Mouse (Mus musculus): ENCODE results near the gene Fndc5. TPM values are rescaled to one million over a fixed set of nuclear protein-coding genes. Genes with fewer than 3 reads are reported as not detected.
A peak's percentile ranks its signal among the peaks of the same experiment; 100 is the strongest.

The Fndc5 gene
- total RNA-seq, 2 experiments from 2014 or later, result 101 to 105 TPM

- no peak for DNase-seq
Measured at GRCm38 (mm10) chr4:129124652-129125146, 12.1 kb upstream of the Fndc5 start.

DNA sequence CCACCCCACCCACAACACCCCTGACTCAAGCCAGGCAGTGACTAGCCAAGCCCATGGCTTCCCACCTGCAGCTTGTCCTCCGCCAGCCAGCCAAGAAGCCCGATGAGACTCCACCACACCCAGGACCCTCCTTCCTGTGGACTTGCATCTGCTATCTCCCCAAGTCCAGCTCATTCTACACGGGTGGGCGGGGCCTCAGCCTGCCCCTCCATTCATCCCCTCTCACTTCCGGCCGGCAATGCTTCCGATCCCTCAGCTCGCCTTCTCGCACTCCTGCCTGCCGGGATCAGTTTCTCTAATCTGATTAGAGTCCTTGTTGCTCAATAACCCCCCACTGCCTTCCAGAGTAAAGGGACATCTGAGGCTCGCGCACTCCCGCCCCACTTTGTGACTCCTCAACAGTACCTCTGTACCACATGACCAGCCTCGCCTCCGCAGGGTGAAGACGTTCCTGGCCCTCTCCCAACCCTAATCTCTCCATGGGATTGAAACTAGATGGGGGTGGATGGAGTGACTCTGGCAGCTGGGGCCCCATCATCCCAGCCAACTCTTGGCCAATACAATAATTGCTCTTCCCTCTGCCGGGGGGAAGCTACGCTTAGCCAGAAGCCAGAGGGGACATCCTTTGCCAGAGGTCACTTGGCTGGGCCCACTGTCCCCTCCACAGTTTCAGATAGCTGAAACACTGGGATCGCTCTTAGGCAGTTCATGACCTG lies 10.9 kb upstream of the Fndc5 start:
- DNase-seq, result peak; percentile 50

GRCm38 (mm10) chr4:129128582-129129338 lies 8.0 kb upstream of the Fndc5 start:
- DNase-seq, result no peak

DNA sequence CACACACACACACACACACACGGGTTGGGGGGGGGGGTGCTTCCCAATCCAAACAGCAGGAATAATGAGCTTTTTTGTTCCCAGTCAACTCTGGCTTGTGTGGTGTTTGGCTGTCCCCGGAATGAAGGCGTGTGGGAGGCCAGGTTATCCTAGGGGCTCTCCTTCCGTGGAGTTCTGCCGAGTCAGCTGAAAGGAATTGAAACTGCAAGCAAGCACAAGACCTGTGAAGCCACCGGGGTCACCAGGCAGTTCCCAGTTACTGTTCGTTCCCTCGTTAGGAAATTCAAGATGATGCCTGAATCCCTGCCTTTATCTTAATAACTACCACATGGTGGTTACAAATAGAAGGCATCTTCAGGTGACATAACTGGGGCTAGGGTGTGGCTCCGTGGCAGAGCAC lies 7.4 kb upstream of the Fndc5 start:
- no peak for DNase-seq

DNA sequence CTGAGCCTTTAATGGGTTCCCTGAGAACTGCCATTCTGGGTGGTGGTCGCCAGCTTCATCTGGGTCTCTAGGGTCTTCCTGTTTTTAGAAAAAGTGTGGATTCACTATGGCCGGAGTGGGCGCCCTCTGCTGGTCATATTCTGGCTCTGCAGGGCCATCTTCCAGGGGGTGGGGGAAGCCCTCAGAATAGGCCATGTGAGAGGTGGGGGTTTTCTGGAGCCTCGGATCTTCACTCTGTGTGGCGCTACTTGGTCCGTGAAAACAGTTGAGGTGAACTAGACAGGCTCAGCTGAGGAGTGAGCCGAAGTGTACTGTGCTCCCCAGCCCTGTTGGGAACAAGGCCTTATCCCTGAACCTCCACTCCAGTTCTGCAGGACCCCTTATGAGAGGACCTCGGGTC lies 6.7 kb upstream of the Fndc5 start:
- DNase-seq, result peak; percentile 61

- no peak for DNase-seq
Measured at GRCm38 (mm10) chr4:129130755-129131303, 6.0 kb upstream of the Fndc5 start.

DNA sequence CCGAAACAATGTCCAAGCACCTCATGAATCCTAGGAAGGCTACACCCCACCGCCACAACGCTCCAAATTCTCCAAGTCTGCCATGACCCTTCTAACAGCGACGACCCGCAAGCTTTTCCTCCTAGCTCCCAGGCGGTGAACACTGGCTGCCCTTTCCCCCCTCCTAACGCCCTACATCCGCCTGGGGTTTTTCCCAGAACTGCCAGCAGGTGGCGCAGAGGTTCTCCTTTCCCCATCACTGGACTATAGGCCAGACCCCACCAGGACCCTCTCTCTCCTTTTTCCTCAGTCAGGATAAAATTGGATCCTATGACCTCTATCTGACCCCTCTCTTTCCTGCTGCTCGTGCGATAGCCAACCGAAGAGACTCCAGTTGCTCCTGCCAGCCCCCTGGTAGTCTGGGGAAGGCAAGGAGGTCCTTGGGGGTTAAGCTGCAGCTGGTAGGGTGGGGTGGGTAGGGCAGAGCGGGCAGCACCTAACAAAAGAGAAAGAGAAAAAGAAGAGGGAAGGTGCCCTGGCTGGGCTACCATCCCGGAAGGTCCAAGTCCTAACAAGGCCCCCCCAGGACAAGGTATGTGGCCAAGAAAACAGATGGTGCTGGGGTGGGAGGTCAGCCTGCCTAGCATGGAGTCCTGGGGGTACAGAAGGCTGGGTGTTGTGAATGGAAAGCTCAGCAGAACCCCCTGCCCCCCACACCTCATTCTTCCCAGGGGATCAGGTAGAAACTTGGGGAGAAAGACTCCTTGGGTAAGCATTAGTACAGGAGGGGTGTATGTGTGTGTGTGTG lies 1.8 kb upstream of the Fndc5 start:
- peak; percentile 89 for DNase-seq

GRCm38 (mm10) chr4:129135637-129136036 lies 1.2 kb upstream of the Fndc5 start:
- DNase-seq, result no peak

DNA sequence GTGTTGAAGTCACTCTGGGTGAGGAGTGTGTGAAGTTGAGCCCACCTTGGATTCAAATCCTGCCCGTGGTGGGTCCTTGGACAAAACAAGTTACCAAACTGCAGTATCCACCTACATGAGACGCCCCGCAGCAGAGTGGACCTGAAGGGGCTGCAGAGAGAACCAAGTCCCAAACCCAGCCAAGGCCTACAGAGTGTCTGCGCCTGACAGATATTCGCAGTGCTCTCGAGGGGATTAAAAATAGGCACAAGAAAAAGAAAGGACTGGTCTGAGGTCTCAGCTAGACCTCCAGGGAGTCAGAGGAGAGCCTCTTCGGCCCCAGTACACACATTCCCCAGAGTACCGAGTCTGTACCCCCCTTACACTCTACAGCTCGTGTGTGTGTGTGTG lies 615 bp upstream of the Fndc5 start:
- no peak for DNase-seq

GRCm38 (mm10) chr4:129137392-129138321 lies 858 bp downstream of the Fndc5 start:
- no peak for DNase-seq

DNA sequence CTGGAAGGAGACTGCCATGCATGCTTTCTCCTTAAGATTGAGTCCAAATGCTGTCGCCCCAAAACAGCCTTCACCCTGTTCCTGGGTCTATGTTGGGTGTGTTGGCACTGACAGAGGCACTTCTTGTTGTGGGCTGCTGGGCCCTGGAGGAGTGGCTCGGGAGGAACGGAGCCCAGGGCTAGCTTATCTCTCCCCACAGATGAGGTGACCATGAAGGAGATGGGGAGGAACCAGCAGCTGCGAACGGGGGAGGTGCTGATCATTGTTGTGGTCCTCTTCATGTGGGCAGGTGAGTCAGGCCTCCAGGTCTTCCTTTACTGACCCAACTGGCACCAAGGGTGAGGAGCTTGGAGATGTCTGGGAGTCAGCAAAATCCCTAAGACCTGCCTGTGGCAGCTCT lies 2.8 kb downstream of the Fndc5 start:
- DNase-seq, result no peak

- no peak for DNase-seq
Measured at GRCm38 (mm10) chr4:129140808-129141207, 4.0 kb downstream of the Fndc5 start.

DNA sequence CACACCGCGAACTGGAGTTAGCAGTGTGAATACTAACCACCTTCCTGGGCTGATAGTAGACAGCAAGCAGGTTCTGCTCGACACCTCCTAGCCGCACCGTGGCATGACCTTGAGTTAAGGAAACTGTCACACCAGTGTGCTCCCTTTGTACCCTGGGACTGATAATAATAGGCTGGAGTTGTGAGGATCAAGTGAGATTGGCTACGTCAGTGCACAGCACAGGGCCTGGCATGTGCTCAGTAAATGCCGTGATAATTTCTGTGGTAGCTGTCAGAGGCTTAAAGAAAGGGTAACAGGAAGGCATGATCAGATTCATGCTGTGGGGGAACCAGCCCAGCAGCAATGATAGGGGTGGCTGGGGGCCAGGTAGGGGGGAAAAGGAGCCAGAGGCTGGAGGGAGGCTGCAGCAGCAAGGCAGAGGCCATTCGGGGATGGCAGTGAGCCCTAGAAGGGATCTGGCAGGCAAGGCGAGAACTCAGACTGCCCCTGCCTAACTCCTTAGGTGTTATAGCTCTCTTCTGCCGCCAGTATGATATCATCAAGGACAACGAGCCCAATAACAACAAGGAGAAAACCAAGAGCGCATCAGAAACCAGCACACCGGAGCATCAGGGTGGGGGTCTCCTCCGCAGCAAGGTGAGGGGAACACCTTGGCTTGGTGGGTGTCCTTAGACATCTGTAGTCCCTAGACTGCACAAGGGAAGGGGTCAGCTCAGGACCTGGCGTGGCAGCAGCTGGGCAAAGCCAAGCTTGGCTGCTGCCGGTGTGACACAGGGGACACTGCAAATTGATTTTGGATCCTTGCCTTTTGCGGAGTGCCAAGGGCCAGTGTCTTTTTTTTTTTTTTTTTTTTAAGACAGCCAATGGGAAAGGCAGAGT lies 5.0 kb downstream of the Fndc5 start:
- peak; percentile 65 for DNase-seq

DNA sequence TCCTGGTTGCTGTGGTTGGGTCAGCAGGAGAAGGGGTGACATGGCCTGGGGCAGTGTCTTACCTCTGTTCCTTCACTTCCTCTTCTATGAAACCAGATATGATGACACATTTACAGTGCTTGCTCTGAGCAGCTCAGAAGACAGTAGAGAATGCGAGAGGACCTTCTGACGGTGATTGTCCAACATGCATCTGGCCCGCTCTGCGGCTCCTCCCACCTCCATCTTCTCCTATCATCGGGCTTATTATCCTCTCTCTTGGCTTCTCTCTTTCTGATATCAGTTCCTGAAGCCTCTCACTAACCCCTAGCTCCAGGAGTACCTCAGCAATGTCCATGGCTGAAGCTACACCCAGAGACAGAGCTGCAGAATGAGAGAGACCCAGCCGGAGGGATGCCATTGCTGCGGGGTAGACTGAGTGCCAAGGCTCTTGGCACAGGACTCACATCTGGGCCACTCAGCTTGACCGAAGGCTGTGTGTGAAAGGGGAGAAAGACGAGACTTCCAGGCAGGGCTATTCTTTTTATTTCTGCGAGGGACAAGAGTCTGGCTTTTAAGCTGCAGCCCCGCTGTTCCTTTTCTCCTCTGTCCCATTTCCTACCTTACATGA lies 5.7 kb downstream of the Fndc5 start:
- no peak for DNase-seq

DNA sequence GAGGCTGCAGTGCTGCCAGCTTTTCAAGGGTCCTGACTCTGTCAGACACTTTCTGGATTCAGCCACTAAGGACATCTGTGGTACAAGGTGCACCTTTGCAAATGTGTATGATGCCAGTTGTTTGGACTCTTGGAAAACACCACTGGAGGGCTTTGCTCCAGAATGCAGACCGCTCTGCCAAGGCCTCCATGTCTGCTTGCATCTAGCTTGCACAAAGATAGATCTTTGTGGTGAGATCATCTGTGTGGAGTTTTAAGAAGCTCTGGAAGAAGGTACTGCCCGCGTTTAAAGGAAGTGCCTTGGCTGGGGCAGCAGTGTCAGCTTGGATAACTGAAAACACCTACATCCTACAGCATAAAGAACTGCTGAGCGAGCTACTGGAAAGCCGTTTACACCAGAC lies 6.7 kb downstream of the Fndc5 start:
- no peak for DNase-seq

DNA sequence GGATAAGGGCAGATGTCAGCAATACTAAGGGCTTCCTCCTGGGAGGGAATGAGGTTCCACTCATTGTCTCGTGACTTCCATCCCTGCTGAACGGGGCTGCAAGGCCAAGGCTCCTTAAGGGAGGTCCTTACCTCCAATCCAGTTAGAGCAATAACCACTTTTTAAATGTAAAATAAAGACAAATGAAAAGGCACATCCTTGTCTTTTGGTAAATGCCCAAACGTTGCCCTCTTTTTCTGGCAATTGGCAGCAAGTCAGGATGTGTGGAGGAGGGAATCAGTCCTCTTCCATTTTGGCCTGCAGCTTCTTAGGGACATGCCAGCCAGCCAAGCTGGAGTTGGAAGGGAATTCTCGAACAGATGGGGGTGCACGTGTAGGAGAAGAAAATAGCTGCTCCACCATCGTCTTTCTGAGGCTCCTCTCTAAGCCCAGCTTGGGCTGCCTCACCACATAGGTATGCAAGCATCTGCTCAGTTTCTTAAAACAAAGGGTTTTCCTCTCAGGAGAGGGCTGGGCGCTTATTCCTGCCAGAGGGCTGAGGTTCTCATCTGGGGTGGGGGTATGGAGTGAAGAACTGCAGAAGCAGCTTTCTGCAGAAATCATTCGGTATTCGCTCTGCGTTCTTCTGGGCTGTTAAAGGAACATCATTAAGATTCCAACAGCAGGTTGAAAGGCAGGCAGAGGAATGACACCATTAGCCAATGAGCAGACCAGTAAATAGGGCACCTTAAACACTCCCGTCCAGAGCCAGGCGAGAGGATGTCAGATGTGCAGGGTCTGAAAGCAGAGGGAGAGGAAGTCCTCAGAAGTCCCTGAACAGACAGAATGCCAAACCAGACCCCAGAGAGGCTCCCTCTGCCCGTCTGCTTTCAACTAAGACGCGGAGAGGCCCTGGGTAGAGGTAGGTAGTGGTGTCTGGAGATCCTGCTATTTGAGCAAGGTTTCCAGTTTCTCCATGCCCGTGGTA lies 7.9 kb downstream of the Fndc5 start:
- no peak for DNase-seq

DNA sequence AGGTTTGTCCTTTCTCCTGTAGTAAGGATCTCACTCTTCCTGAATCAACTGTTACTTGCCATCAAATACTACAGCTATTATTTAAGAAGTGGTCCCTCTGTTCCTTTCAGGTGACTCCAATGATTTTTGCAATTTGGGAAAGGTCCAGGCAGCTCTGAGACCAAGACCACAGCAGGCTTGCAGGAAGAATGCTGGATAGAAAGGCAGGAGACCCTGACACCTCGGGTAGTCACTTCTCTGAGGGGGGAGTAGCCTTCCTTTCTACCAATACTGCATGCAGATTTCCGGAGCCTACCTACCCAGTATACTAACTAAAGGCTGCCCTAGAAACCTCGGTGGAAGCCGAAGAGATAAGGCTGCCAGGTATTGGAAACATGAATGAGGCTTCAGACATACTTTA lies 8.6 kb downstream of the Fndc5 start:
- DNase-seq, result no peak

DNA sequence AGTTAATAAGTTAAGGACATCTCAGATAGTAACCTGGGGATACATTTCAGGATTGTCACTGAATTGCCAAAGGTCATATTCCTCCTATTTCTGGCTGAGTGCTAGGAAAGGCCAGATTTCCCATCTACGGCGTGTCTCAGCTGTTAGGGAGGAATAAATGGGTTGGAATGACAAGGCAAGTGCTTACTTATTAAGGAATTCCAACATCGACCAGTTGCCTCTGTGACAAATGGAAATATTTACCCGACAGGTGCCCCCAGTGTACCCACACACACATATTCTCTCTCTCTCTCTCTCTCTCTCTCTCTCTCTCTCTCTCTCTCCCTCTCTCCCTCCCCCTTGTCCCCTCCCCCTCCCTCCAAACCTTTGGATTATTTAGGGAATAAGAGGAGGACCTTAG lies 9.1 kb downstream of the Fndc5 start:
- no peak for DNase-seq

DNA sequence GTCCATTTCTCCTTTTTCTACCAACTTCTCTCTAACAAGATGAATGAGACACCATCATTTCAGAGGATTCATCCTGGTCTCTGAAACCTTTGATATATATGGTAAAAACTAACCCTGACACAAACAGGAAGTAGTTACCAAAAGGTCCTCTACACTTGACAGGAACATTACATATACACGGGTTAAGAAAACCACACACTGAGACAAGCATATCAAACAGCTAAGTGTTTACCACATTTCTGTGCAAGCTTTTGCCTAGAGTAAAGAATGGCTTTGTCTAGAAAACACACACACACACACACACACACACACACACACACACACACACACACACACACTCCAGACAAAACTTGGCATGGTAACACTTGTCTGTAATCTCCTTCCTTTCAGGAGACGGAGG lies 9.6 kb downstream of the Fndc5 start:
- no peak for DNase-seq

All from heart, postnatal 4 days (tissue).